Mouse (Mus musculus) ovary, postnatal 14 days (tissue): ENCODE results near the gene 4931406C07Rik.

ENCODE experiments used
- DNase-seq: peaks from one replicate; pipeline ENCODE4 v3.0.0; 2022; ENCODE audit warnings: low spot score

The 4931406C07Rik gene

DNA sequence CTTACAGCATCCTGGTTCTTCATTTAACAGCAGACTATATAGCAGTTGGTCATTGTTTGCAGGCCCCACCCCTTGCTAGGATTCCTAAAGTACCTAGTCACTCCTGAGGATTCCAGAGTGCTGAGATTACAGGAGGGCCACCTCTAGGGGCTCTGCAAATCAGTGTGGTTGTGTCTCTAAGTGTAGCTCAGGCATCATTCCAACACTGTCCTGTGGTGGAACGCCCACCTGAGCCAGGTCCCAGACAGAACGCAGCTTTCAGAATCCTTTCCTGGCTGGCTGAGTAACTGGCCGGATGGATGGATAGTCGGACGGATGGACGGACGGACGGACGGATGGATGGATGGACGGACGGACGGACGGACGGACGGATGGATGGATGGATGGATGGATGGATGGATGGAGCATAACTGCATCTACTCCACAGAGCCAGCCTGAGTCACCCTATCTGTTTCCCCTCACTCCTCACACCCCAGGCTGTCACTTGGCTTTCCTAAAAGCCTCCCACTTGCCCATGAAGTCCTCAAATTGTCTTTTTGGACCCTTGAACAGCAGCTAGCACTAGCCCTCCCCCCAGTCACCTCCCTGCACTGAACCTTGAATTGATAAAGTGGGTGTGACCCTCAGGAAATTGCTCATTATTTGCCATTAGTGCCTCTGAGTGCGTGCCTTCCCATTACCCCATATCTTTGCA lies 67.8 kb downstream of the 4931406C07Rik start:
- DNase-seq: no peak

DNA sequence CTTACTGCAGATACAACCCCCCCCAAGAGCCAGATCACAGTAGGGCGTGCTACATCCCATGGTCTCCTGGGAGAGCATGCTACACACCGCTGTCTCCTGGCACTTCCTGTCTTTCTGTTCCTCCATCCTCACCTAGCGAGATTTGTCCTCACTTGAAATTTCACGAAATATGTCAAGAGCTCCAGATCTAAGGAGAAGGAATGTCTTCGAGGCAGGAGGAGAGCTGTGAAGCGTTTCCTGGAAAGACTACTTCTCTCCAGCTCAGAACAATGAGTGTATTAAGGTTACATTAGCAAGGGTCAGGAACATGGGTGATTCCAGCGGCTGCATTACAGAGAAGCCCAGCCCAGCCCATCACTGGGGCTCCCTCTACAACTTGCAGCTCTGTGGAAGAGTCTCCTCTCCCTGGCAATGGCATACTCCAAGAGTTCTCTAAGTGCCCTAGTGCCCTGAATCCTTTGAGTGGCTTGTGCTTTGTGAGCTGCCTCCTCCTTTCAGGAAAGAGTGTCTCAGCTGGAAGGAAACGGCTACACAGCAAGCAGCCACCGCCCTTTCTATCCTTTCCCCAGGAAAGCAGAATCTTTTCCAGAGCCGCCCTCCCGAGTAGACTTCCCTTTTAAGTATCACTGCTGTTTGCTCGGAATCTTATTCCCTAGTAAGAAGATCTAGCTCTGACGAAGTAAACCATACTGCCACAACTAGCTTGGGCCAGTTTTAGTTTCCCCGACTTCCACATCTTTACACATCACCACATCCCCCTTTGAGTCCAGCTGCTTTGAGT lies 68.5 kb downstream of the 4931406C07Rik start:
- no peak for DNase-seq

DNA sequence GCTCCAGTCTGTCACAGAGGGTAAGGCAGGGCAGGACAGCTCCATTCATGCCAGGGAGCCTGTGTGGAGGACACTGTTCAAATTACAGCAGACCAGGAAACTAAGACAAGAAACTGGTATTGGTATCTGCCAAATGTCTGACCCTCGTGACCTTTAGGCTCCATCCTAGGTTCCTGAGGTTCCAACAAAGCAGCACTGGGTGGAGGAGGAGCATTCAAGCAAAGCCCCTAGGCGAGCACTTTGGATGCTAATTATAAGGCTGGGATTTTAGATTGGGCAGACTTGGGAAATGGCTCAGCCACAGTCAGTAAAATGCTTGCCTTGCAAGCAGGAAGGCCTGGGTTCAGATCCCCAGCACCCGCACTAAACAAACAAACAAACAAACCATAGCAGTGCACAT lies 70.3 kb downstream of the 4931406C07Rik start:
- DNase-seq: no peak

DNA sequence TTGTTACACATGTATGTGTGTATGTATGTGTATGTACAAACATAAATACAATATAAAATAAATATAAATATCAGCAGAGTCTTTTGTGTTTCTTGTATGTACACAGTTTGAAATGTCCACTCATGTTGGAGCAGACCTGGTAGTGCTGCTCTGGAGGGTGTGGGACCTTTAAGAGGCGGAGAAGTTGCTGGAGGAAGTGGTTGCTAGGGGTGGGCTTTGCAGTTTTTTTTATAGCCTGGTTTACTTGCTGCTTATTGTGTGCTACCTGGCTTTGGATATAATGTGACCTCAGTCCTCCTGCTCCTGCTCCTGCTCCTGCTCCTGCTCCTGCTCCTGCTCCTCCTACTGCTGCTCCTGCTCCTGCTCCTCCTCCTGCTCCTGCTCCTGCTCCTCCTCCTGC lies 72.6 kb downstream of the 4931406C07Rik start:
- DNase-seq: no peak
